Comparison of ENCODE assay signal across 11 mouse cellular contexts in the genomic region with DNA sequence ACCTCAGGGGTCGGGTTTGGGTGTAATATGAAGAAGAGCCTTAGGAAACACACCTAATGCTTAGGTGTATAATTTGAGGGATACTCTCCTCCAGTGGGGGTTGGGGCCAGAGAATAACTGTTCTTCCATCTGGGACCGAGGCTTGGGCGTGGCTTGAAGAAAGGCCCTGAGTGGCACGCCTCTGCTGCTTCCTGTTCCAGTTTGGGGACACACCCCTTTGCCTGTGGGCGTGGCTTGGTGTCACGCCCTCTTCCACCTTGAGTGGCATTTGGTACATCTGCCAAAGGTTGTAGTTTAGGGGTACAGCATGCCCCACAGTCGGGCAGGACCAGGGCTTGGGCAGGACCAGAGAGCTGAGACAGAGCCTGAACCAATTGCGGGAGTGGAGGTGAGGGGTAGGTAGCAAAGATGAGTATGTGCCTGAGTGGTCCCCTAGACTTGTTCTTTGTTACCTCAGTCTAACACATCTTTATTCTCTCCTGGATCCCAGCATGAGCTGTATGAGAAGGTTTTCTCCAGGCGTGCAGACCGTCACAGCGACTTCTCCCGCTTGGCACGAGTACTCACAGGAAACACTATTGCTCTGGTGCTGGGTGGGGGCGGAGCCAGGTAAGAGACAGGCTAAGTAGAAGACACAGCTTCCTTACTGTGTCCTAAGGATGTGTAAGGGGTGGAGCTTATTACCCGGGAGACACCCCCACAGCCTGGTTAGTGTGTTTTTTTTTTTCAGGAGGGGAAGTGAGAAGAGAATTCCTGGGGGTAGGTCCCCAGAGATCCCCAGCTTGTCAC. TPM values are rescaled to one million over a fixed set of nuclear protein-coding genes. Genes with fewer than 3 reads are reported as not detected.
DNase-seq lines count a peak whose midpoint lies in the region; ATAC-seq and TF ChIP-seq lines count a peak whose summit lies in the region.
"Had no signal": no experiment of that assay in that cellular context is flagged by ENCODE, and none has a peak within 500 bp of the region (broad histone marks: within the 10 kb centered on the region; RNA-seq: fewer than 3 reads in every experiment).

No protein-coding gene starts in this region.

- peak; percentile 61 for ATAC-seq in intestine, embryonic 15.5 days
- ATAC-seq in cerebellum, adult (ENCODE audit: insufficient number of reproducible peaks, low FRiP score, low TSS enrichment): no peak

- WGBS in intestine, embryonic 15.5 days: 62% methylated on average over 15 of the region's 15 CpGs

- H3K4me2 ChIP-seq in intestine, embryonic 15.5 days (replicated peaks): no peak overlapping the region
- H3K4me2 ChIP-seq: hindbrain, embryonic 15.5 days had no signal

- in situ Hi-C loops in ES-E14 (cut with MboI; ENCODE audit: low sequenced_read_pairs in 2 of 2, unreplicated experiment in 2 of 2): no loop called here

- no peak overlapping the region for H3K9ac ChIP-seq in ES-E14 (ENCODE audit: insufficient read depth, low read depth, low read length, poor library complexity, severe bottlenecking)
- H3K9ac ChIP-seq in intestine, embryonic 15.5 days: no peak overlapping the region
- H3K9ac ChIP-seq: hindbrain, embryonic 15.5 days had no signal

- peak; percentile 13 for DNase-seq in kidney, postnatal 10 days
- DNase-seq in kidney, adult 11 months: no peak
- peak; percentile 86 for DNase-seq in ES-E14 (ENCODE audit: low read depth, low spot score)
- DNase-seq in naive thymus-derived CD4-positive, alpha-beta T cell, adult 2 months (ENCODE audit: low read depth): peak; percentile 38
- DNase-seq in urinary bladder, postnatal 14 days (ENCODE audit: low spot score): no peak
- DNase-seq in urinary bladder, postnatal 4 days (ENCODE audit: low spot score in 2 of 2): no peak

- H3K27ac ChIP-seq in ES-E14 (ENCODE audit: insufficient read depth, low read depth, low read length, poor library complexity, severe bottlenecking): no peak overlapping the region; the same call in 1 of the 2 replicates
- no peak overlapping the region for H3K27ac ChIP-seq in intestine, embryonic 15.5 days
- H3K27ac ChIP-seq: hindbrain, embryonic 15.5 days had no signal

- peaks cover 4 to 18% of the 10 kb centered on the region in 2 experiments; a peak in 2 of 4 replicates for H3K4me1 ChIP-seq in ES-E14 (ENCODE audit: control insufficient read depth in 2 of 2, insufficient read depth in 2 of 2, low read length in 2 of 2, poor library complexity in 1 of 2)
- no peaks in the 10 kb centered on the region for H3K4me1 ChIP-seq in intestine, embryonic 15.5 days (replicated peaks)
- H3K4me1 ChIP-seq: hindbrain, embryonic 15.5 days had no signal

- peaks cover 30% of the 10 kb centered on the region for H3K36me3 ChIP-seq in ES-E14 (ENCODE audit: control insufficient read depth, insufficient read depth, low read length, poor library complexity, severe bottlenecking)
- peaks cover 28% of the 10 kb centered on the region for H3K36me3 ChIP-seq in intestine, embryonic 15.5 days

- H3K9me3 ChIP-seq in ES-E14 (ENCODE audit: control insufficient read depth, insufficient read depth, low read depth, low read length): no peaks in the 10 kb centered on the region
- no peaks in the 10 kb centered on the region for H3K9me3 ChIP-seq in intestine, embryonic 15.5 days
- H3K9me3 ChIP-seq: hindbrain, embryonic 15.5 days had no signal

- H3K27me3 ChIP-seq in intestine, embryonic 15.5 days (replicated peaks): no peaks in the 10 kb centered on the region
- H3K27me3 ChIP-seq: hindbrain, embryonic 15.5 days had no signal

- peak overlapping the region in 1 of 2 experiments; percentile 59; a peak in 2 of 4 replicates for H3K4me3 ChIP-seq in ES-E14 (ENCODE audit: insufficient read depth in 1 of 2, low read depth in 1 of 2, low read length in 2 of 2, poor library complexity in 1 of 2, severe bottlenecking in 1 of 2)
- H3K4me3 ChIP-seq in intestine, embryonic 15.5 days (replicated peaks): no peak overlapping the region
- H3K4me3 ChIP-seq: hindbrain, embryonic 15.5 days had no signal

TF ChIP-seq in ES-E14, 5 proteins besides CTCF, POLR2A, EP300 and RAD21:
- TF ChIP-seq ZC3H11A (IDR thresholded peaks at IDR 0.05; ENCODE audit: borderline replicate concordance, low read depth, low read length): no peak
- TF ChIP-seq HCFC1 (IDR thresholded peaks at IDR 0.05; ENCODE audit: borderline replicate concordance, insufficient read depth, low read length): no peak
- no peak for TF ChIP-seq CHD2 (IDR thresholded peaks at IDR 0.05; ENCODE audit: low read depth, low read length)
- TF ChIP-seq MAFK (IDR thresholded peaks at IDR 0.05; ENCODE audit: insufficient read depth, low read depth, low read length): no peak
- TF ChIP-seq ZNF384 (IDR thresholded peaks at IDR 0.05; ENCODE audit: low read depth, low read length): no peak

RNA-seq across cellular contexts. Expression of a gene that starts 21.1 kb away (rescaled TPM):
- total RNA-seq in ES-E14 (2012; rRNA removed): 125 and 201 TPM in 2 replicates
- 34.4 and 36.7 TPM in 2 replicates for polyA plus RNA-seq in intestine, embryonic 15.5 days (2015; fragmentation: Nextera tagmentation; extraction: Ambion mirVana)

RNA-seq across cellular contexts. Expression of a gene that starts 31.5 kb away (rescaled TPM):
- total RNA-seq in ES-E14 (2012; rRNA removed): 4.5 and 4.6 TPM in 2 replicates
- 5.0 and 5.1 TPM in 2 replicates for polyA plus RNA-seq in intestine, embryonic 15.5 days (2015; fragmentation: Nextera tagmentation; extraction: Ambion mirVana)
- total RNA-seq: gastrocnemius, adult 18-20 months; left cerebral cortex, postnatal 10 days had no signal

RNA-seq across cellular contexts. Expression of a gene that starts 36.0 kb away (rescaled TPM):
- 48.6 and 79.9 TPM in 2 replicates for total RNA-seq in ES-E14 (2012; rRNA removed)
- 52.4 and 60.9 TPM in 2 replicates for polyA plus RNA-seq in intestine, embryonic 15.5 days (2015; fragmentation: Nextera tagmentation; extraction: Ambion mirVana)

RNA-seq across cellular contexts. Expression of a gene that starts 43.3 kb away (rescaled TPM):
- 5.1 and 7.1 TPM in 2 replicates for total RNA-seq in ES-E14 (2012; rRNA removed)
- 31.3 and 32.6 TPM in 2 replicates for polyA plus RNA-seq in intestine, embryonic 15.5 days (2015; fragmentation: Nextera tagmentation; extraction: Ambion mirVana)

RNA-seq across cellular contexts. Expression of a gene that starts 50.8 kb away (rescaled TPM):
- total RNA-seq in ES-E14 (2012; rRNA removed): 22.4 and 36.8 TPM in 2 replicates
- 21.0 and 24.4 TPM in 2 replicates for polyA plus RNA-seq in intestine, embryonic 15.5 days (2015; fragmentation: Nextera tagmentation; extraction: Ambion mirVana)

Comparison
In these comparisons a context has a peak if more than half of its experiments do, and no peak if none do; other contexts are left out.
1. DNase-seq: peak in kidney, postnatal 10 days (single experiment), ES-E14 (single experiment) and naive thymus-derived CD4-positive, alpha-beta T cell, adult 2 months (single experiment); none in kidney, adult 11 months (single experiment), urinary bladder, postnatal 14 days (single experiment) and urinary bladder, postnatal 4 days (0 of 2).